Mouse (Mus musculus) lung, embryonic 14.5 days (tissue): ENCODE data around the gene Cwc27. TPM values are rescaled to one million over a fixed set of nuclear protein-coding genes. Genes with fewer than 3 reads are reported as not detected.

Experiments used
- ATAC-seq: fragments of 200-750 bp; cut with Nextera tagmentation; 2 replicates; pipeline ENCODE4 v1.8.0; 2017; ENCODE audit warnings: mild to moderate bottlenecking, moderate TSS enrichment, moderate library complexity; ENCODE audit not compliant: insufficient read depth
- DNase-seq: peaks from one replicate; pipeline ENCODE4 v3.0.0-alpha.2; 2015
- H3K27ac ChIP-seq: fragments of 300-500 bp; sonication (generic); 2 replicates; pipeline ENCODE4 v1.5.1; 2014; ENCODE audit warnings: low read depth, mild to moderate bottlenecking, moderate library complexity
- H3K27me3 ChIP-seq: fragments of 300-500 bp; sonication (generic); 2 replicates; pipeline ENCODE4 v1.6.1; 2014; ENCODE audit warnings: low read length, control low read depth; ENCODE audit not compliant: insufficient read depth
- H3K36me3 ChIP-seq: fragments of 300-500 bp; sonication (generic); 2 replicates; pipeline ENCODE4 v1.6.1; 2014; ENCODE audit warnings: control low read depth; ENCODE audit not compliant: insufficient read depth
- H3K4me1 ChIP-seq: fragments of 300-500 bp; sonication (generic); 2 replicates; pipeline ENCODE4 v1.6.1; 2014; ENCODE audit warnings: antibody characterized with exemption, control low read depth; ENCODE audit not compliant: insufficient read depth
- H3K4me2 ChIP-seq: fragments of 300-500 bp; sonication (generic); 2 replicates; pipeline ENCODE4 v1.6.1; 2014; ENCODE audit warnings: mild to moderate bottlenecking
- H3K4me3 ChIP-seq: fragments of 300-500 bp; sonication (generic); 2 replicates; pipeline ENCODE4 v1.5.1; 2014; ENCODE audit warnings: low read depth, low read length
- H3K9ac ChIP-seq: fragments of 300-500 bp; sonication (generic); 2 replicates; pipeline ENCODE4 v1.6.1; 2014
- H3K9me3 ChIP-seq: fragments of 300-500 bp; sonication (generic); 2 replicates; pipeline ENCODE4 v1.6.1; 2016; ENCODE audit warnings: low read depth, low read length, control low read depth
- CTCF ChIP-seq: IDR thresholded peaks from 2 replicates; pipeline ENCODE4 v1.5.1; 2016; ENCODE audit warnings: antibody characterized with exemption, low read depth
- WGBS: fragments of 180-500 bp; shearing (Covaris S2); extraction: QIAGEN DNeasy Blood & Tissue Kit; methylation state at CpG from one replicate; pipeline ENCODE4 v1.1.7; 2014; 5-methylcytosine and 5-hydroxymethylcytosine counted together
- polyA plus RNA-seq: library from polyadenylated mRNA; unstranded; fragments of >200 nt; fragmentation: Nextera tagmentation; extraction: Ambion mirVana; gene quantifications from 2 replicates; pipeline ENCODE4 v1.2.1, GENCODE M21; 2014

Cwc27 gene
- polyA plus RNA-seq, 1 experiment from 2014 or later, result 33.7 TPM

DNA sequence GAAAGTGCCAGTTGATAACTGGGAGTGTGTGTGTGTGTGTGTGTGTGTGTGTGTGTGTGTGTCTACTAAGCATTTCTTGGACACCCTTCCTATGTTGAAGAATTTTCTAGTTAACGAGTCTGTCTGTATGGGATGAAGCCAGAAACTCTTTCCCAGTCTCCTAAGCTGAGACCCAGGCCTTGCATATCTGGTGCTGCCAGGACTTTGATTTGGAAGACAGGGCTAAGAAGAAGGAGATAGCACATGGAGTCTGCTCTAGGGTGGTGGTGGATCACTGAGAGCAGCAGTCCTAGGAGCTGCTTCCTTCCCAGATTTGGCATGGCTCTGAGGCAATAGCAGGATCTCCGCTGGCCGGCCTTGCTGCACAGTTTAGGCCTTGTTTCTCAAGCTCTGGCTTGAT lies 215.2 kb downstream of the Cwc27 start:
- no peaks in the 10 kb centered on the region; the same call in 1 of the 2 replicates for H3K4me1 ChIP-seq
- no peak overlapping the region for H3K27ac ChIP-seq
- 84% methylated on average over 3 of the region's 3 CpGs for WGBS
- no peak for TF ChIP-seq CTCF
- H3K4me2 ChIP-seq, result no peak overlapping the region
- H3K27me3 ChIP-seq, result no peaks in the 10 kb centered on the region
- ATAC-seq (no peak), DNase-seq (no peak)
- no peaks in the 10 kb centered on the region for H3K36me3 ChIP-seq
- no peaks in the 10 kb centered on the region for H3K9me3 ChIP-seq
- H3K9ac ChIP-seq, result no peak overlapping the region
- no peak overlapping the region for H3K4me3 ChIP-seq

DNA sequence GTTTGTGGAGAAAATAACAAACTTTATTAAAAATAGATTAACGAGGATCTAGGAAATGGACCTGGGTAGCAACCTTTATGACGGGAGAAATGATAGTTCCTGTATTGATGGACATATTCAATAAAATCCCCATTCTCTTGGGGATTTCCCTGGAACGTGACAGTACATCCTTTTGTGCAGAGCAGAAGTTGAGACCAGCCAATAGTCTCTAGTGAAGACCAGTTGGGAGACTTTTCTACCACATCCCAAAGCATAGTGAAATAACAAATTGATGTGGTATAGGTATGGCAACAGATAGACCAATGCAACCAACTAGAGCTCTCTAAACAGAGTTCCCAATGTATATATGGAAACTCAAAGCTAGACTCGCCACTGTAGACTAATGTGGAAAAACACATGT lies 220.7 kb downstream of the Cwc27 start:
- 76% methylated on average over 4 of the region's 4 CpGs for WGBS
- Histone ChIP-seq H3K27me3 (no peaks in the 10 kb centered on the region), H3K4me2 (no peak overlapping the region), H3K36me3 (no peaks in the 10 kb centered on the region), H3K4me3 (no peak overlapping the region), H3K27ac (no peak overlapping the region), H3K9me3 (no peaks in the 10 kb centered on the region), H3K4me1 (no peaks in the 10 kb centered on the region; the same call in 1 of the 2 replicates), H3K9ac (no peak overlapping the region)
- no peak for TF ChIP-seq CTCF
- DNase-seq (no peak), ATAC-seq (no peak)

DNA sequence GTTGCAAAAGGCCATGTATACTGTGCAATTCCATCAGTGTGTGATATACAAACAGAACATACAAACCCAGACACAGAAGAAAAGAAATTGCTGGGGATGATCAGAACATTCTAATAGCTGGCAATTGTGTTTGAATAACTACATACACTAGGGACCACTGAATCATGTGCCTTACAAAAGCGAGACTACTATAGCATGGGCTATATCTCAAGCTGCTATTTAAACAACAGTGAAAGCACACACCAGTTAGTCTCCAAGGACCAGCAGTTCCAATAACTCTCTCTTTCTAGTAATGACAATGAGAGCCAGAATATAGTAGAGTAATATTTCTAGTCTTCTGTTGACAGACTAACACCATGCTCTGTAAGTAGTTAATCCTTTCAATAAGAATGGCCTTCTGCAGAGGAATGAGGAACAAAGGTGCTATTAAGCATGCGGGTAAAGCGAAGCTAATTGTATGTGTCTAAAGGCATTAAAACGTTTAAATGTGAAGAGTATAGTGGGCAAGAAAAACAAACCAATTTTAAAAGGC lies 222.1 kb downstream of the Cwc27 start:
- DNase-seq (no peak), ATAC-seq (no peak)
- H3K27me3 ChIP-seq, result no peaks in the 10 kb centered on the region
- H3K27ac ChIP-seq, result no peak overlapping the region
- no peaks in the 10 kb centered on the region for H3K9me3 ChIP-seq
- no peak overlapping the region for H3K4me3 ChIP-seq
- no peak overlapping the region for H3K4me2 ChIP-seq
- no peak for TF ChIP-seq CTCF
- H3K36me3 ChIP-seq, result no peaks in the 10 kb centered on the region
- 76% methylated on average over 4 of the region's 4 CpGs for WGBS
- no peak overlapping the region for H3K9ac ChIP-seq
- peaks cover 4% of the 10 kb centered on the region for H3K4me1 ChIP-seq

DNA sequence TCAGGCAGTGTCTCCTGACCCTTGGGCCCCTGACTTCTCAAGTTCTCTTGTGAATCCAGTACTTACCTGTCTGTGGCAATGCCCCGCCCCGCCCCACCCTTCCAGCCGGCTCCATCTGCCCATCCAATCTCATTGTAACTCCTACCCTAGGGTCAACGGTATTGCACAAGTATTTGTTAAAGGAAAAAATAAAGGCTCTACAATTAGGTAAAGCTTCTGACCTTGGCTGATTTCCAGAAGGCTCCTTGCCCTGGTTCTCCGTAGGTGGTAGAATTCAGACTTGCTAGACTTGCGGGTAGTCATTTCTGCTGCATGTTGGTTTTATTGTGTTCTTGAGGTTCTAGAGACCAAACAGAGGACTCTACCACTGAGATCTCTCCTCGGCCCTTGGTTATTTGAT lies 226.0 kb downstream of the Cwc27 start:
- Histone ChIP-seq H3K9me3 (no peaks in the 10 kb centered on the region), H3K27ac (no peak overlapping the region), H3K27me3 (no peaks in the 10 kb centered on the region), H3K9ac (no peak overlapping the region), H3K4me3 (no peak overlapping the region), H3K4me1 (peaks cover 8% of the 10 kb centered on the region; the same call in 1 of the 2 replicates), H3K36me3 (no peaks in the 10 kb centered on the region), H3K4me2 (no peak overlapping the region)
- 78% methylated on average over 7 of the region's 7 CpGs for WGBS
- no peak for TF ChIP-seq CTCF
- ATAC-seq, result no peak
- no peak for DNase-seq

DNA sequence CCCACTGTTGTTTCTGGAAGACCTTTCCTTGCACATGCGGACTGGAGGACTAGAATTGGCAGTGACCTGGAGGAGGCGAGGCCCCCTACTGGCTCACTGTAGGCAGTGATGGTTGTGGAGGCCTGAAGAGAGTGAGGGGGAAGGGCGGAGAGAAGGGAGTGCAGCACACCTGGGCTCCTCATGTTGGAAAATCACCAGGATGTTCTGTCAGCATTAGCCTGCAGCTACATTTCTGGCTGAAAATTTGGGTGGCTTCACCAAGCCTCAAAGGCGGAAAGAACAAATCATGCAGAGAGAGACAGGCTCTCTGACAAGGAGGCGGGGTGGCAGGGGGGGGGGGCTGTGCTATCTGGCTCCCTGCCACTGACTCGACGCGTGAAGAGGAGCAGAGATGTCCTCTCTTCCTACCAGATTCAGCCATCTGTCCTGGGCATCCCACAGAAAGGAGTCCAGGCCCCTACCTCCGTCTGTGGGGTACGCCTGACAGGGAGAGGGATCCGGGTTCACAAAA lies 226.8 kb downstream of the Cwc27 start:
- H3K9me3 ChIP-seq, result no peaks in the 10 kb centered on the region
- H3K36me3 ChIP-seq, result no peaks in the 10 kb centered on the region
- H3K27me3 ChIP-seq, result no peaks in the 10 kb centered on the region
- H3K4me3 ChIP-seq, result no peak overlapping the region
- ATAC-seq, result peak; percentile 74
- peak; percentile 56 for TF ChIP-seq CTCF
- DNase-seq, result peak; percentile 73
- peak overlapping the region; percentile 36; the same call in 1 of the 2 replicates for H3K27ac ChIP-seq
- H3K4me1 ChIP-seq, result peaks cover 8% of the 10 kb centered on the region; the same call in 1 of the 2 replicates
- 29% methylated on average over 11 of the region's 11 CpGs for WGBS
- H3K4me2 ChIP-seq, result 0 out of 2 replicates have a peak overlapping the region, but pooled peaks have one; percentile 25
- H3K9ac ChIP-seq, result peak overlapping the region; percentile 15; the same call in 1 of the 2 replicates

DNA sequence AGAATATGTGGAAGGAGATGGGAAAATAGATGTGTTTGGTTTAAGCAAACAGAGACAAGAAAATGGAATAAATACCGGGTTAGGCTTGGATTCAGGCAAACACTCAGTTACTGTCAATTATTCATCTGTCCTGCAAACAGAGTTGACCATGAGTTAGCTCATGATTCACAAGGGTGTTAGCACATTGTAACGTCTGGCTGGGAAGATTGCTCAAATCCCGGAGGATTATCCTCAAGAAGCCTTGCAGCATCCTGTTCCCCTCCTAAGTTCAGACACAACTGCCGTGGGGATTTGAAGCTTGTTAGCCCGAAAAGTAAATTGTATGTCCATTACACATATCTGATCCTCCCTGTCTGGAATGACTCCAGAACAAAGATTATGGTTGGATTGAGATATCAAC lies 228.6 kb downstream of the Cwc27 start:
- WGBS, result 45% methylated on average over 5 of the region's 5 CpGs
- H3K36me3 ChIP-seq, result no peaks in the 10 kb centered on the region
- ATAC-seq (no peak), DNase-seq (no peak)
- H3K4me2 ChIP-seq, result no peak overlapping the region
- H3K9ac ChIP-seq, result no peak overlapping the region
- no peak overlapping the region for H3K27ac ChIP-seq
- TF ChIP-seq CTCF, result no peak
- peaks cover 8% of the 10 kb centered on the region; the same call in 1 of the 2 replicates for H3K4me1 ChIP-seq
- no peaks in the 10 kb centered on the region for H3K9me3 ChIP-seq
- H3K4me3 ChIP-seq, result no peak overlapping the region
- no peaks in the 10 kb centered on the region for H3K27me3 ChIP-seq

Other genes with a start within 250 kb of the Cwc27 start
- gene Srek1ip1, start 24.7 kb downstream of the Cwc27 start, polyA plus RNA-seq, result 21.6 and 22.8 TPM in 2 replicates
- 0.54 TPM in 1 of 2 replicates, not detected in the other for gene Shisal2b, start 46.8 kb upstream of the Cwc27 start, polyA plus RNA-seq
- gene Rgs7bp, start 237.8 kb upstream of the Cwc27 start, polyA plus RNA-seq, result 0.81 and 0.83 TPM in 2 replicates